Mouse (Mus musculus) spleen, embryonic (tissue): ENCODE results near the gene Spata25.

Experiments used
- CTCF ChIA-PET: fragments of 350-600 bp; sonication (Branson Sonifier 250); formaldehyde crosslinking; loops from one replicate; lab custom pipeline; 2022; lab: Charles Lee

The Spata25 gene

GRCm38 (mm10) chr2:164856309-164857100 lies 28.2 kb upstream of the Spata25 start:
- CTCF ChIA-PET, result interaction anchor here (0.6 kb wide), 1 partner anchor 24 kb away, joined by 4 read pairs; no protein-coding TSS in a partner anchor

- CTCF ChIA-PET, result interaction anchor here (0.6 kb wide), 2 partner anchors 25 to 61 kb away, joined by 3 to 4 read pairs; no protein-coding TSS in a partner anchor
Measured at GRCm38 (mm10) chr2:164855572-164855971, 27.2 kb upstream of the Spata25 start.

- CTCF ChIA-PET, result interaction anchor here (0.6 kb wide), 2 partner anchors 26 to 68 kb away, joined by 3 read pairs; no protein-coding TSS in a partner anchor
Measured at GRCm38 (mm10) chr2:164850061-164850460, 21.7 kb upstream of the Spata25 start.

DNA sequence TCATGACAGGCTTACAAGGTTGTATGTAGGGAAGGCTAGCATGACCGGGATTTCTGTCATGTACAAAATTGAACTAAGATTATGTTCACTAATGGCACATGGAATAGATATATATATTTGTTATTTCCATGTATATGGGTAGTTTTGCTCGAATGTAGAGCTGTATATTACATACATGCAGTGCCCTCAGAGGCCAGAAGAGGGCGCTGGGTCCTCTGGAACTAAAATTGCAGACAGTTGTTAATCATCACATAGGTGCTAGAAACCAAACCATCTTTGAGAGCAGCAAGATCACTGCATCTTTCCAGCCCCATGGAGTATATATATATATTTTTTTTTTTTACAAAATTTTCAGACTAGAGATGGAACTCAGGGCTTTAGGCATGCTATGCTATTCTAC lies 17.4 kb upstream of the Spata25 start:
- CTCF ChIA-PET, result interaction anchor here (0.6 to 0.7 kb wide), 2 partner anchors 16 to 1707 kb away, joined by 3 to 5 read pairs; no protein-coding TSS in a partner anchor

DNA sequence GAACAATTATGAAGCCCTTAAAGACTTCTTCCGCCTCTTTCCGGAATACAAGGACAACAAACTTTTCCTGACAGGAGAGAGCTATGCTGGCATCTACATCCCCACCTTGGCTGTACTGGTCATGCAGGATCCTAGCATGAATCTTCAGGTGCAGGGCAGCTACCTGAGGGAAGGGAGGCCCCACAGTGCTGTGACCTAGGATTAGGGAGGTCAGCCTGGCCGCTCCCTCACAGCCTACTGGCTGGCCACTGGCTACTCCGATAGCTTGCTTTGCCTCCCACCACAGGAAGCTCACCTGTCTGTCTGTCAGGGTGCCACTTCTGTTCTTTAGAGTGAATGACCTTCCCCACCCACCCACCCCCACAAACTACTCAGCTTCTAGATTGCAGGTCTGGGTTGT lies 6.8 kb upstream of the Spata25 start:
- CTCF ChIA-PET, result interaction anchor here (0.6 to 1.4 kb wide), 5 partner anchors 35 to 453 kb away, joined by 3 to 15 read pairs (median 6); no protein-coding TSS in a partner anchor

- CTCF ChIA-PET, result interaction anchor here (0.6 to 1.4 kb wide), 3 partner anchors 41 to 452 kb away, joined by 3 to 9 read pairs (median 3); no protein-coding TSS in a partner anchor
Measured at GRCm38 (mm10) chr2:164834531-164834930, 6.2 kb upstream of the Spata25 start.

DNA sequence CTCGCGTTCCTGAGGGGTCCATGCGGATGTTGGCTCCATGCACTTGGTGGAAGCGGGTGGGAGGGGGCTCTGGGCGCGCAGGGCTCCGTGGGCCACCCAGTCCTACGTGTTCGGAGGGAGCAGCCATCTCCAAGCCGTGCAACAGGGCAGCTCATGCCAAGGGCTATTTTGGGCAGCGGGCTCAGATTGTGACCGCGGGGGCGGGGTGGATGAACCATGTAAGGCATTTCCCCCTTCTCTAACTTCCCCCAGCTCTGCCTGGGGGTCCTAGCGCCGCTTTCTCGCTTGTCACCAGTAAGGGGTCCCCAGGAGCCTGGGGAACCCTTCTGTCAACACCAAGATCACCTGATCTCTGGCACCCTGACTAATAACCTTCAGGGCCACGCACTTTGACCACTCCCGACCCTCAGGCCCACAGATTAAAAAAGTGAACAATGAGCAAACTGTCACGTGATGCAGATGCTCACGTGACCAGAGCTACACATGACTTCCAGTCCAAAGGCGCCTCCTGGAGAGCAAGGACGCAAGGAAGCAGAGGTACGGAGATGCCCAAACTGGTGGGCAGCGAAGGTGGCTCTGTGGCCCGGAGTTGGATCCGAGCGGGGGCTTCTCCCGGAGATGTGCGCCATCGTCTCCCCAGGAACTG lies 5.1 kb upstream of the Spata25 start, which contains the start of gene Neurl2:
Neurl2 (minus strand) TSS at position 143 of the 646 bp plus-strand sequence.
- CTCF ChIA-PET, result interaction anchor here (1.4 kb wide), 1 partner anchor 28 kb away, joined by 3 read pairs; no protein-coding TSS in a partner anchor

DNA sequence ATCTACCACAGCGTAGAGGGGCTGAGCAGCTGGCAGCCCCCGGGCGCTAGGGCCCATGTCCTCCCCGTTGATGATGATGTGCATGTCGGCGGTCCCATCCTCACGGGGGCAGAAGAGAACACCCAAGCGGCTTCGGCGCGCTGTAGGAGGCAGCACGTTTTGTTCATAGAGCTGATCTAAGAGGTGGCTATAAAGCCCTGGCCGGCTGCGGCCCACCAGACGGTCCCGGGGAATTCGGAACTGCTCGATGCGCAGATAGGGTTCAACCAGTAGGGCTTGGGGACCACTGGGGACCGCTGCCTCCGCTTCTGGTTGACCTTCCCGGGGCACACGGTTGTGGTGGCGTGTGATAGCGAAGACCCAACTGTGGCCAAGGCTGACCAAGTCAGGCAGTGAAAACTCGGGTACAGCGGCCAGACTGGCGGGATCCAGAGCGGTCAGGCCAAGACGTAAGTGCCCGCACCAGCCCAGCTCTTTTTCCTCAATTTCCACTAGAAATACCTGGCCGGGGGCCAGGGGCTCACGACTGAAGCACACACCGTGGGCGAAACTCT lies 4.5 kb upstream of the Spata25 start, which contains the start of gene Ctsa:
Ctsa (plus strand) TSS at position 126 of the 554 bp plus-strand sequence.
- CTCF ChIA-PET, result interaction anchor here (1.4 kb wide), 1 partner anchor 27 kb away, joined by 3 read pairs; no protein-coding TSS in a partner anchor

DNA sequence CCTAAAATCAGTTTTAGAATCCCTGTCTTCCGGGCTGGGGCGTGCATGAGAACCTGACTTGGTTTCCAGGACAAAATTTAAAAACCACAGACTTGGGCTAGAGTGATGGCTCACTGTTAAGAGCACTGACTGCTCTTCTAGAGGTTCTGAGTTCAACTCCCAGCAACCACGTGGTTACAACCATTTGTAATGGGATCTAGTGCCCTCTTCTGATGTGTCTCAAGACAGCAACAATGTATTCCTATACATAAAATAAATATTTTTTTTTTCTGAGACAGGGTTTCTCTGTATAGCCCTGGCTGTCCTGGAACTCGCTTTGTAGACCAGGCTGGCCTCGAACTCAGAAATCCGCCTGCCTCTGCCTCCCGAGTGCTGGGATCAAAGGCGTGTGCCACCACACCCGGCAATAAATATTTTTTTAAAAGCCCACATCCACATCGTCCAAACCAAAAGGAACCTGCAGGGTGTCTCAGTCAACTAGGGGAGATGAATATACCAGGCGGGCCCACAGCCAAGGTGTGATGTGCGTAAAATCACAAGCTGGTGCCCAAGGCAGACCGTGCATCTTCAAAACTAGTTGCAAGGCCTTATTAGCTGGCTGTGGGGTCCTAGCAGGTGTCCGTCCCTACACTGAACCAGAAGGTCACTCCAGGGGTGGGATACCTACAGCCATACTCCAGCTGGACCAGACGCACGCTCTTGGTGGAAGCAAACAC lies 3.9 kb upstream of the Spata25 start:
- CTCF ChIA-PET, result interaction anchor here (1.4 kb wide), 1 partner anchor 27 kb away, joined by 3 read pairs; no protein-coding TSS in a partner anchor

- CTCF ChIA-PET, result interaction anchor here (1.0 kb wide), 1 partner anchor 126 kb away, joined by 5 read pairs; no protein-coding TSS in a partner anchor
Measured at GRCm38 (mm10) chr2:164831029-164831428, 2.7 kb upstream of the Spata25 start.

- CTCF ChIA-PET, result no interaction called here
Measured at GRCm38 (mm10) chr2:164829090-164829489, 753 bp upstream of the Spata25 start.

DNA sequence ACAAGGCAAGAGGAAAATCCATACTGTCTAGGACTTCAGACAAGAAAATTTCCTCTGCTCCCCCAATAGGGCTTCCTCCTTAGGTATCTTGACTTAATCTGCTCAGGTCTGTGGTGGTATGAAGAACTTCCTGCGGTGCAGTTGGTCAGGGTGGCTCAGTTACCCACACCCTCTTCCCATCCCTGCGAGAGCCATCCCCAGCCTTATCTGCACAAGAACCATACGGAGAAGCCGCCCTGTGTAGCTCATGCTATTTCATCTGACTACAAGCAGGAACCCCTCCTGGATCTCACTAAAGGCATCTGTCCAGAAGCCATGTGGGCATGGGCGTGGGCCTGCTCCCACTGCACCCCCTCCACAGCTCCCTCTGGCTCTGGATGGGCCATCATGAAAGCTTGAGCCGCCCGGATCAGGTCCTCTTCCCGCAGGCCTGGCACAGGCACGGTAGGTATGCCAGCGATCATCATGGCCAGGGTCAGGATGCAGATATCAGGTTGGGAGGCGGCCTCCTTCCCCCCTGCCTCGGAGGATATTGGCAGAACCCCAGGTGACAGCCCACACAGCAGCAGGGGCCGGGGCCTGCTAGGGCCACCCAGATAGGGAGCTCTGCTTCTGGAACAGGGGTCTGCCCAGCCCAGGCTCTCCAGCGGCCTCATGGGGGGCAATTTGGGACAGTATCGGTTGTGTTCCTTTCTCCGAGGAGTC lies 1.0 kb downstream of the Spata25 start:
- CTCF ChIA-PET, result no interaction called here

DNA sequence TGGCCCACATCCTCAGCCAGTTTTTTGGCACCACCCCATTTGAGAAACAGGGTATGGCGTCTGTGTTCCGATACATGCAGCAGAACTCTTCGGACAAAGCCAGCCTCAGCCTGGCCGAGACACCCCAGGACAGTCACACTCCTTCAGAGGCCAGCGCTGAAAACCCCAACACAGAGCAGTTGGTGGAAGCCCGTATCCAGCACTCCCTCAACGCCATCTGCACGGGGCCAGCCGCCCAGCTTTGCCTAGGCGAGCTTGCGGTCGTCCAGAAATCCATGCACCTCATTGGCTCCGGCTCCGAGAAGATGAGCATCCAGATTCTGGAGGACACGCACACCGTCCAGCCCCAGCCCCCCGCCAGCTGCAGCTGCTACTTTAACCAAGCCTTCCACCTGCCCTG lies 2.8 kb downstream of the Spata25 start:
- CTCF ChIA-PET, result no interaction called here

DNA sequence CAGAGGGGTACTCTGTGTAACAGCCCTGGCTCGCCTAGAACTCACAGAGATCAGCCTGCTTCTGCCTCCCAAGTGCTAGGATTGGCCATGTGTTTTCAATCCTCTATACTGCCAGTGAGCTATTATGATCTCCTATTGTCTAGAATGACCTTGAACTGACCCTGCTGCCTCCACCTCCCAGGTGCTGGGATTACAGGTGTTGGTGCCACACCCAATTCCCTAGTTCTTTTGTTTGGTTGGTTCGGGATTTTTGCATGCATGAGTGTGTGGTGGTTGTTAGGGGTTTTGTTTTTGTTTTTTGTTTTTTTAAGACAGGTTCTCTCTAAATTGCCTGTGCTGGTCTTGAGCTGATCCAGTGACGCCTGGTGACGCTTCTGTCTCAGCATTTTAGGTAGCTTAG lies 4.4 kb downstream of the Spata25 start:
- CTCF ChIA-PET, result interaction anchor here (0.5 to 0.6 kb wide), 2 partner anchors 26 to 70 kb away, joined by 3 to 4 read pairs; no protein-coding TSS in a partner anchor

DNA sequence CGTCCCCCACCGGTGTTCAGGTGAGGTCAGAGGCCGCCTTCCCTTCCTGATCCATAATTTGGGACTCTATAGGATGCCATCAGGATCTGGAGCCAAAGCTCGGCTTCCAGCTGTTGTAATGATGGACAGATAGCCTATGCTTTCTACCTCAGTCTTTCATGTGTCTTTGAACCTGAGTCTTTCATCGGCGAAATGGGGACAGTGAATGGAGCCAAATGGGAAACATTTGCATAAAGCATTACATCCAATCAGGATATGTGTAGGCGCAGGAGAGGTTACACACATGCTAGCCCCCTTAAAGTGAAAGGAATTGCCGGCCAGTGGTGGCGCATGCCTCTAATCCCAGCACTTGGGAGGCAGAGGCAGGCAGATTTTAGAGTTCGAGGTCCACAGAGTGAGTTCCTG lies 5.2 kb downstream of the Spata25 start:
- CTCF ChIA-PET, result no interaction called here

DNA sequence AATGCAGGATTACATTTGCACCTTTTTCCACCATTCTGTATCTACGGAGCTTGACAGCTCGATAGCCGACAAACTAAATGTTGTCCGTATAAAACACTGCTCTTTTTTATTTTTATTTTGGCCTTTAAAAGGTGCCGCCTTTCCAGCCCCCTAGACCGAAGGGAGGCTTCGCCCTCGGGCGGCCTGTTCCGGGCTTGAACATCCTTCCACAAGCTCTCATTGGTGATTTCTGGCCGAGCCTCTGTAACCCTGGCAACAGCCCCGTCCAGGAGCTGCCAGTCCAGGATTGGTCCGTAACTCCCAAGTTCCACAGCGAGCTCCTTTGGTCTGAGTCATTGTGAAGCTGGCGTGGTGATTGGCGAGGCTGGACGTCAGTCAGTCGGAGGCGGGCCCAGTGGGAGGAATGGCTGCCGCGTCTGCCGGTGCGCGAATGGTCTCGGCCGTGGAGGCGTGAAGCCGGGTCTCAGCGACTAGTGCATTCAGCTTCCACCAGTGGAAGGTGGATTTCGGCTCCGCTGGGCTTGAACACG lies 5.6 kb downstream of the Spata25 start, which contains the start of gene Zswim1:
Zswim1 (plus strand) TSS at position 51 of the 530 bp plus-strand sequence.
- CTCF ChIA-PET, result interaction anchor here (0.6 kb wide), 1 partner anchor 162 kb away, joined by 3 read pairs; no protein-coding TSS in a partner anchor

DNA sequence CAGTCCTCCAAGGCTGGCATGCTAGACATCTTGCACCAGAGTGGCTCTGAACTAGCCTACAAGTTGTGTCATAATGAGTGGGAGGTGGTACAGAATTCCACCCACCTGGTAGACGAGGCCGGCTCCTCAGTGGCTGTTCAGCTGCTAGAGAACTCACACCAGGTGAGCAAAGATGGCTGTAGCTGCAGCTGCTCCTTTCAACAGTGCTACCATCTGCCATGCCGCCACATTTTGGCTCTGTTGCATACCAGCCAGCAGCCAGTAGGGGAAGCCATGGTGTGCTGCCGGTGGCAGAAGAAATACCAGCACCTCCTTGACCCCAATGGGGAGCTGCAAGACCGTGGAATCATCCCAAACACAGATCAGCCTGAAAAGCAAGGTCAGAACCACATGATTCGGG lies 7.3 kb downstream of the Spata25 start:
- CTCF ChIA-PET, result no interaction called here

DNA sequence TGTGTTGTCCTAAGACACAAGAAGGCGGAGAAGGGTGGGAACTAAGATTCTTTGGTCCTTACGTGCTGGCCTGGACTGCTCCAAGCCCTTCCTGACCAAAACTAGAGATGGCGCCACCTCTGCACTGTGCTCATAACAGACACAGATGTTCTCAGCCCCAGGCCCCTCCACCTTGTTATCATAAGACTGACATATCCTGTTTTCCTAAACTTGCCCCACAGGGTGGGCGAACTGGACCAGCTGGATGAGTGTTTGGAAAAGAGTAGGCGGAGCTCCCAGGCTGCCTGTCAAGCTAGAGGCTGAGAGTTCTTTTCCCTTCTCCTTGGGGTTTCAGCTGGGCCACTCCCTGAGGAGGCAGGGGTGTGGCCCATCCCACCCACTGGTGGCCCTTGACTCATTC lies 10.6 kb downstream of the Spata25 start:
- CTCF ChIA-PET, result no interaction called here

DNA sequence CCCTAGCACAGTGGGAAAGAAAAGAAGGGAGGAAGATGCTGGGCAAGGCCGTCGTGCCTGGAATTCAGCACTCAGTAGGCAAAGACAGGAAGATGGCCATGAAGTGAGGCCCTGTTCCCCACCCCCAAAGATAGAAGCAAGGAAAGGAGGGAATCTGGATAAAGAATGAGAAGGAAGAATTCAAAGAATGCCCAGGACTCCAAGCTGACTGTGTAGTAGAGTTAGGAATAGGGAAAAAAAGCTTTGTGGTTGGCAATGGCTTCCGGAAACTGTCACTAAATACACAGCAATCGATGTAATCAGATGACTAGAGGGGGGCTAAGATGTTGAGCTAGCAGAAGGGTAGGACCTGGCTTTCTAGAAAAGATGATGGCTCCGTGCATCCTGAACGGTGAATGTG lies 11.1 kb downstream of the Spata25 start:
- CTCF ChIA-PET, result no interaction called here

GRCm38 (mm10) chr2:164815821-164816220 lies 12.5 kb downstream of the Spata25 start:
- CTCF ChIA-PET, result no interaction called here
